Mouse (Mus musculus) intestine, embryonic 14.5 days (tissue): Measurements from ENCODE around the gene Ncor1. TPM values are rescaled to one million over a fixed set of nuclear protein-coding genes. Genes with fewer than 3 reads are reported as not detected.
A peak's percentile ranks its signal among the peaks of the same experiment; 100 is the strongest.
"Not testable (repeated sequence)": the region's sequence is repeated elsewhere in the genome, so short reads cannot be mapped to it uniquely, and the experiment has no call there.

ENCODE experiments used
- ATAC-seq: fragments of 200-750 bp; cut with Nextera tagmentation; replicated peaks from 2 replicates; pipeline ENCODE4 v1.8.0; 2017; ENCODE audit warnings: low read depth, moderate number of reproducible peaks, moderate TSS enrichment, moderate library complexity; ENCODE audit not compliant: low FRiP score, low TSS enrichment
- DNase-seq: peaks from one replicate; pipeline ENCODE4 v3.0.0-alpha.2; 2018; ENCODE audit warnings: low spot score
- H3K27ac ChIP-seq: fragments of 300-500 bp; sonication (generic); 2 replicates; pipeline ENCODE4 v1.5.1; 2014; ENCODE audit warnings: low read depth, mild to moderate bottlenecking, control low read depth
- H3K27me3 ChIP-seq: fragments of 300-500 bp; sonication (generic); replicated peaks from 2 replicates; pipeline ENCODE4 v1.6.1; 2014; ENCODE audit warnings: low read length, control low read depth; ENCODE audit not compliant: control insufficient read depth, insufficient read depth
- H3K36me3 ChIP-seq: fragments of 300-500 bp; sonication (generic); 2 replicates; pipeline ENCODE4 v1.6.1; 2014; ENCODE audit warnings: low read length, control low read depth; ENCODE audit not compliant: control insufficient read depth, insufficient read depth
- H3K4me1 ChIP-seq: fragments of 300-500 bp; sonication (generic); replicated peaks from 2 replicates; pipeline ENCODE4 v1.6.1; 2014; ENCODE audit warnings: low read length, control low read depth, mixed read lengths; ENCODE audit not compliant: control insufficient read depth, insufficient read depth
- H3K4me2 ChIP-seq: fragments of 300-500 bp; sonication (generic); 2 replicates; pipeline ENCODE4 v1.6.1; 2014; ENCODE audit warnings: low read length
- H3K4me3 ChIP-seq: fragments of 300-500 bp; sonication (generic); 2 replicates; pipeline ENCODE4 v1.5.1; 2014; ENCODE audit warnings: low read depth, low read length, control low read depth, mixed read lengths
- H3K9ac ChIP-seq: fragments of 300-500 bp; sonication (generic); 2 replicates; pipeline ENCODE4 v1.6.1; 2014; ENCODE audit warnings: mild to moderate bottlenecking, low read length
- H3K9me3 ChIP-seq: fragments of 300-500 bp; sonication (generic); 2 replicates; pipeline ENCODE4 v1.6.1; 2016; ENCODE audit warnings: low read length, control low read depth; ENCODE audit not compliant: control insufficient read depth
- WGBS: fragments of 180-500 bp; shearing (Covaris S2); extraction: QIAGEN DNeasy Blood & Tissue Kit; methylation state at CpG from one replicate; pipeline ENCODE4 v1.1.7; 2014; 5-methylcytosine and 5-hydroxymethylcytosine counted together
- polyA plus RNA-seq: library from polyadenylated mRNA; unstranded; fragments of >200 nt; fragmentation: Nextera tagmentation; extraction: Ambion mirVana; gene quantifications from 2 replicates; pipeline ENCODE4 v1.2.1, GENCODE M21; 2014

The Ncor1 gene
- polyA plus RNA-seq, 1 experiment from 2014 or later: 158 TPM

DNA sequence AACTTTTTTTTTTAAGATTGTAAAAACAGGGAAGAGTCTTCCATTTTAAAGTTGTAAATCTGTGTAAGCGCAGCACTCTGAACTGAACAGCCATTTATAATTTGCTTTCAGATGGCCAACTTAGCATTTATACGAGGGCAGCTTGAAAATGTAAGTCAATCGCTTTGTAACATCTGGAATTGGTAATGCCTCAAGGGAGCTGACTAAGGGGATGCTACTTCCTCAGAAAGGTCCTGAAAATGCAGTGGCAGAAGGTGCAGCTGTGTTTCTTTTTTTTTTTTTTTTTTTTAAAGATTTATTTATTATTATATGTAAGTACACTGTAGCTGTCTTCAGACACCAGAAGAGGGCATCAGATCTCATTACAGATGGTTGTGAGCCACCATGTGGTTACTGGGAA, 174.3 kb downstream of the Ncor1 start:
- ATAC-seq: not testable (repeated sequence)
- 91% methylated on average over 3 of the region's 3 CpGs for WGBS

GRCm38 (mm10) chr11:62281601-62281997, 176.7 kb downstream of the Ncor1 start:
- Histone ChIP-seq H3K27ac (peak overlapping the region; percentile 91), H3K9ac (peak overlapping the region; percentile 84), H3K4me3 (peak overlapping the region; percentile 87), H3K9me3 (no peaks in the 10 kb centered on the region), H3K4me1 (peaks cover 11% of the 10 kb centered on the region; the same call in 1 of the 2 replicates), H3K27me3 (no peaks in the 10 kb centered on the region), H3K4me2 (peak overlapping the region; percentile 62), H3K36me3 (peaks cover 28% of the 10 kb centered on the region)
- DNase-seq (no peak), ATAC-seq (peak; percentile 78; the same call in 1 of the 2 replicates)
- 0% methylated on average over 45 of the region's 57 CpGs for WGBS

More for the DNA sequence above, 174.3 kb downstream of the Ncor1 start:
- not testable (repeated sequence) for H3K9ac ChIP-seq, H3K27me3 ChIP-seq, H3K4me3 ChIP-seq, H3K4me1 ChIP-seq, H3K4me2 ChIP-seq, H3K27ac ChIP-seq, DNase-seq, H3K9me3 ChIP-seq
- peaks cover 40% of the 10 kb centered on the region for H3K36me3 ChIP-seq

DNA sequence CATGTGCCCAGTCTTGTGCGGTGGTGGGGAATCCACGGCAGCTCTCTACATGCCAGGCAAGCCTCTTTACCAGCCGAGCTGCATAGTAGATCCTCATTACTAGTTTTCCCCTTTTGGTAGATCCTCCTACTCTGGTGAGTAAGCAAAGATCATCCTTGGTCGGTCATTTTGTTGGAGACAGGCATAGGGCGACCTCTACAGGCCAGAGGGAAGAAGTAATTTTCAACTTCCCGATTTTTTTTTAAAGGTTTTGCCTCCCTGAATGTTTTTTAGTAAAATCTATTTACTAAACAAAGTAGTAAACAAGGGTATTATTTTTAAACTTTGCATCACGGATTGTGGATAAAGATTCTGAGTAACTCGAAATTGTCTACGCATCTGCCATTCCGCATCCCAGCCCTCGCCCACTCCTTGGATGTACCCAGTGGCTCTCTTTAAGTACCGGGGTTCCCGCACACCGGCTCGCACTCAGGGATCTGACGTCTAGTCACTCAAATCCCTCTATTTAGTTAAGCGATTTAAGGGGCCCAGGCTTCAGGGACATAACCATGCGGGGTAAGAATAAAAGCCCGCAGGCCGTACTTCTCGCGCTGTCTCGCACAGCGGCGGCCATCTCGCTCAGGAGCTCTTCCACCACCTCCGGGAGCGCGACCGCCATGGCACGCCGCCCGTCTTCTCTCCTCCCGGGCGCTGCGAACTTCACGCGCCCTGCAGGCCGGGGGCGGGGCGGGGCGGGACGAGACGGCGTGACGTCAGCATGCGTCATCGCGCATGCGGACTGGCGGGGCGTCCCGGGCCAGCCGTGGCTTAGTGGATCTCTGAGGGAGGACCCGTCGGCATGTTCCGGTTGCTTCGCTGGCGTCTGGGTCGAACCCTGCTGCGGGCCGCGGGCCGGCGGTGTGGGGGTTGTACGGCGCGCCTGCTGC, 177.4 kb downstream of the Ncor1 start, which contains the start of the genes Zswim7 and Ttc19:
TSS of gene Zswim7 (minus strand) at position 701 of the 926 bp plus-strand sequence.
TSS of gene Ttc19 (plus strand) at position 799 of the 926 bp plus-strand sequence.
- no peaks in the 10 kb centered on the region for H3K9me3 ChIP-seq
- peak within 1 kb of the TSS; percentile 84 for H3K9ac ChIP-seq
- under 1% methylated on average over 63 of the region's 68 CpGs for WGBS
- H3K36me3 ChIP-seq: peaks cover 23% of the 10 kb centered on the region
- H3K4me3 ChIP-seq: peak within 1 kb of the TSS; percentile 87
- peaks cover 11% of the 10 kb centered on the region; the same call in 1 of the 2 replicates for H3K4me1 ChIP-seq
- H3K4me2 ChIP-seq: peak within 1 kb of the TSS; percentile 62
- DNase-seq: peak; percentile 98
- H3K27me3 ChIP-seq: no peaks in the 10 kb centered on the region
- H3K27ac ChIP-seq: peak within 1 kb of the TSS; percentile 91
- peak; percentile 95 for ATAC-seq

GRCm38 (mm10) chr11:62278027-62278426, 180.3 kb downstream of the Ncor1 start:
- peaks cover 11% of the 10 kb centered on the region; the same call in 1 of the 2 replicates for H3K4me1 ChIP-seq
- H3K4me2 ChIP-seq: no peak overlapping the region
- no peak overlapping the region for H3K4me3 ChIP-seq
- no peak overlapping the region for H3K27ac ChIP-seq
- H3K27me3 ChIP-seq: no peaks in the 10 kb centered on the region
- 14% methylated on average over 5 of the region's 5 CpGs for WGBS
- H3K36me3 ChIP-seq: no peaks in the 10 kb centered on the region
- DNase-seq (peak; percentile 91), ATAC-seq (no peak; the same call in 1 of the 2 replicates)
- H3K9ac ChIP-seq: no peak overlapping the region
- no peaks in the 10 kb centered on the region for H3K9me3 ChIP-seq

GRCm38 (mm10) chr11:62277086-62277485, 181.3 kb downstream of the Ncor1 start:
- 38% methylated on average over 8 of the region's 8 CpGs for whole genome bisulfite sequencing
- ATAC-seq: no peak
- H3K4me2 ChIP-seq: no peak overlapping the region
- no peak for DNase-seq
- H3K27me3 ChIP-seq: no peaks in the 10 kb centered on the region
- H3K36me3 ChIP-seq: no peaks in the 10 kb centered on the region
- no peak overlapping the region for H3K9ac ChIP-seq
- H3K9me3 ChIP-seq: no peaks in the 10 kb centered on the region
- no peak overlapping the region for H3K27ac ChIP-seq
- no peak overlapping the region for H3K4me3 ChIP-seq
- peaks cover 7% of the 10 kb centered on the region; the same call in 1 of the 2 replicates for H3K4me1 ChIP-seq

DNA sequence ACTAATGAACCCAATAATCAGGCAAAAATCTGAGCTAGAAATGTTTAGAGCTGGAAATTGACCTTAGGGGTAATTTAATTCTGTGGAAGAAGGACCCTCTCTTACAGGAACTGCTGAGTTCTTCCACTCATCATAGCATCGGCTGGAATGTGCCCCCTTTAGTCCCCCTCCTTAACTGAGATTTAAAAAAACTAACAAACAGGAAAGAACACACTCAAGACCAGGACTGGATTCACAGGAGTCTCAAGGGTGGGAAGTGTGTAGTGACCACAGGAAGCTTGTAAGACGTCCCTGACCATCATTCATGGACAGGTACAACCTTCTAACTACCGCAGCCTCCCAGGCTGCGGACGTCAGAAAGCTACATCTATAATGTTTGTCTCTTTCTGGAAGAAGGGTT, 187.5 kb downstream of the Ncor1 start:
- peaks cover 13% of the 10 kb centered on the region for H3K4me1 ChIP-seq
- ATAC-seq (no peak), DNase-seq (no peak)
- H3K27ac ChIP-seq: no peak overlapping the region; the same call in 1 of the 2 replicates
- no peak overlapping the region for H3K9ac ChIP-seq
- WGBS: 34% methylated on average over 5 of the region's 5 CpGs
- H3K27me3 ChIP-seq: no peaks in the 10 kb centered on the region
- 0 out of 2 replicates have a peak overlapping the region, but pooled peaks have one; percentile 2 for H3K4me2 ChIP-seq
- no peak overlapping the region for H3K4me3 ChIP-seq
- no peaks in the 10 kb centered on the region for H3K9me3 ChIP-seq
- H3K36me3 ChIP-seq: no peaks in the 10 kb centered on the region

- no peaks in the 10 kb centered on the region for H3K27me3 ChIP-seq
- DNase-seq (no peak), ATAC-seq (no peak)
- WGBS: 57% methylated on average over 12 of the region's 12 CpGs
- no peaks in the 10 kb centered on the region for H3K9me3 ChIP-seq
- H3K4me1 ChIP-seq: peaks cover 13% of the 10 kb centered on the region
- H3K4me3 ChIP-seq: no peak overlapping the region
- no peak overlapping the region for H3K9ac ChIP-seq
- H3K27ac ChIP-seq: no peak overlapping the region
- no peaks in the 10 kb centered on the region for H3K36me3 ChIP-seq
- no peak overlapping the region for H3K4me2 ChIP-seq
Measured at GRCm38 (mm10) chr11:62269097-62269496, 189.2 kb downstream of the Ncor1 start.

DNA sequence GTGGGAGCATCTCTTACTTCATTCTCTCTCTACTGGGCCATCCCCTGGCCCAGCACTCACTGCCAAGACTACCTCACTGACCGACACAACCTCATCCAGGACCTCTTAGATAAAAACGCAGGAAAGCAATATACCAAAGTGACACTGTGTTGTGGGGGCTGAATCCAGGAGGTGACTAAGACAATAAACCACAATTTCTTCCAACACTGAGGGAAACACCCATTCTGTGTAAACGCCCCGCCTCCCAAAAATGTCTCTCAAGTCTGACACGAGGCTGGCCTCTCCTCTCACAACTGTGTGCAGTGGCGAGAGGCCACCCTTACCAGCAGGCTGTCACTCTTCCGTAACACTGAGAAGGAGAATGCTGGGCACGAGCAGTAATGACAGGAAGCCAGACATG, 190.0 kb downstream of the Ncor1 start:
- H3K27me3 ChIP-seq: no peaks in the 10 kb centered on the region
- no peak for DNase-seq
- no peaks in the 10 kb centered on the region for H3K36me3 ChIP-seq
- no peak overlapping the region for H3K4me3 ChIP-seq
- 59% methylated on average over 8 of the region's 8 CpGs for WGBS
- ATAC-seq: no peak
- peaks cover 18% of the 10 kb centered on the region for H3K4me1 ChIP-seq
- no peak overlapping the region for H3K27ac ChIP-seq
- no peaks in the 10 kb centered on the region for H3K9me3 ChIP-seq
- H3K4me2 ChIP-seq: no peak overlapping the region
- H3K9ac ChIP-seq: no peak overlapping the region
